Mouse (Mus musculus) hindbrain, postnatal 0 days (tissue): ENCODE results near the gene Mvb12b. TPM values are rescaled to one million over a fixed set of nuclear protein-coding genes. Genes with fewer than 3 reads are reported as not detected.
A peak's percentile ranks its signal among the peaks of the same experiment; 100 is the strongest.

Source experiments
- ATAC-seq: fragments of 200-750 bp; cut with Nextera tagmentation; 2 replicates; pipeline ENCODE4 v1.8.0; 2017; ENCODE audit warnings: mild to moderate bottlenecking, moderate TSS enrichment, moderate library complexity
- DNase-seq: peaks from one replicate; pipeline ENCODE4 v3.0.0-alpha.2; 2015; ENCODE audit warnings: low spot score
- H3K27ac ChIP-seq: fragments of 300-500 bp; sonication (generic); 2 replicates; pipeline ENCODE4 v1.5.1; 2014; ENCODE audit warnings: mild to moderate bottlenecking
- H3K27me3 ChIP-seq: fragments of 300-500 bp; sonication (generic); 2 replicates; pipeline ENCODE4 v1.6.1; 2014; ENCODE audit warnings: low read length, mixed read lengths; ENCODE audit not compliant: insufficient read depth
- H3K36me3 ChIP-seq: fragments of 300-500 bp; sonication (generic); 2 replicates; pipeline ENCODE4 v1.6.1; 2014; ENCODE audit warnings: low read length, mixed read lengths; ENCODE audit not compliant: insufficient read depth
- H3K4me1 ChIP-seq: fragments of 300-500 bp; sonication (generic); 2 replicates; pipeline ENCODE4 v1.6.1; 2014; ENCODE audit warnings: antibody characterized with exemption, low read length, mixed read lengths; ENCODE audit not compliant: insufficient read depth
- H3K4me2 ChIP-seq: fragments of 300-500 bp; sonication (generic); 2 replicates; pipeline ENCODE4 v1.6.1; 2014; ENCODE audit warnings: low read depth, mild to moderate bottlenecking, low read length, moderate library complexity, mixed read lengths
- H3K4me3 ChIP-seq: fragments of 300-500 bp; sonication (generic); 2 replicates; pipeline ENCODE4 v1.5.1; 2014; ENCODE audit warnings: low read length
- H3K9ac ChIP-seq: fragments of 300-500 bp; sonication (generic); replicated peaks from 2 replicates; pipeline ENCODE4 v1.6.1; 2014; ENCODE audit warnings: mild to moderate bottlenecking, low read length, moderate library complexity, mixed read lengths
- H3K9me3 ChIP-seq: fragments of 300-500 bp; sonication (generic); 2 replicates; pipeline ENCODE4 v1.6.1; 2016; ENCODE audit warnings: low read length, mixed read lengths
- CTCF ChIP-seq: IDR thresholded peaks from 2 replicates; pipeline ENCODE4 v1.5.1; 2016; ENCODE audit warnings: antibody characterized with exemption, control low read depth, low read depth
- WGBS: fragments of 180-500 bp; shearing (Covaris S2); extraction: QIAGEN DNeasy Blood & Tissue Kit; methylation state at CpG from one replicate; pipeline ENCODE4 v1.1.7; 2014; 5-methylcytosine and 5-hydroxymethylcytosine counted together
- polyA plus RNA-seq: library from polyadenylated mRNA; unstranded; fragments of >200 nt; fragmentation: Nextera tagmentation; extraction: Ambion mirVana; gene quantifications from 2 replicates; pipeline ENCODE4 v1.2.1, GENCODE M21; 2015
- total RNA-seq: library from RNA; depleted of rRNA; stranded (reverse); fragments of >200 nt; gene quantifications from 2 replicates; pipeline ENCODE4 v1.2.3, GENCODE M21; 2014

Mvb12b gene
- total and polyA plus RNA-seq, 2 experiments from 2014 or later = 64.1 to 134 TPM

DNA sequence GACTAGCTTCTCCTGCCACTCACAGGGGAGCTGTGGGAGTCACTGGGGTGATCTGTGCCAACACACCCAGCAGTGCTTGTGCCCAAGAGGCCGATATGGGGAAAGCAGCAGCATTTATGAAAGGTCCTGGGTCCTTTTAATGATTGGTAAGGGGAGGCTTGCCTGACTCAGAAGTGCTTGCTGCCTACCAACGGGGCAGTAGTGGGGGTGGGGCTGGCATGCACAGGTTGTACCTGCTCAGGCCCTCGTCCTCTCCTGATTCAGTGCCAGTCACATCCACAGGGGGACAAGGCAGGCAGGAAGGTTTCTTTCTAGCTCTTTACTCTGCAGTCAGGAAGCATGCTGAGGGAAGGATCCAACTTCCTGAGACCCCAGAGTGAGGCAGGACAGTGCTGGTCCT, 150.6 kb downstream of the Mvb12b start:
- H3K4me1 ChIP-seq = no peaks in the 10 kb centered on the region
- no peak overlapping the region for H3K4me2 ChIP-seq
- H3K36me3 ChIP-seq = peaks cover 9% of the 10 kb centered on the region; the same call in 1 of the 2 replicates
- H3K4me3 ChIP-seq = no peak overlapping the region
- ATAC-seq (no peak), DNase-seq (no peak)
- WGBS = 48% methylated on average over 3 of the region's 3 CpGs
- no peak overlapping the region for H3K9ac ChIP-seq
- no peaks in the 10 kb centered on the region for H3K9me3 ChIP-seq
- H3K27ac ChIP-seq = no peak overlapping the region
- no peak for TF ChIP-seq CTCF
- H3K27me3 ChIP-seq = no peaks in the 10 kb centered on the region

DNA sequence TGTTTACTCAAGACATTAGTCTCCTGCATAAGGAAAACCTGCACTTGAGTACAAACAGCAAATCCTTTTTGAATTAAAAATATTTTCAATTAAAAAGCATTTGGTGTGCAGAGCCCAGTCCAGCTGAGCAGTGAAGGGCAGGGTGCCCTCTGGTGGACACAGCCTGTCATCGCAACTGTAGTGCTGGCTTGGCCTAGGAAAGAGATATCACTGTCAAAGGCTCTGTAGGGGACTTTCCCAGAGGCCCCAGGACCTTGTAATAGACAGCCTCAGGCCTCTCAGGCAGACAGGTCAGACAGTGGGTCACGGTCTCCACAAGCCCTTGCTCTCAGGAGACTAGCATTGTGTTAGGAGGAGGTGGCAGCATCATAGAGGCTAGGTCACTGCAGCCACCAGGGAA, 151.0 kb downstream of the Mvb12b start:
- WGBS = 6% methylated on average over 2 of the region's 2 CpGs
- peak; percentile 48; the same call in 1 of the 2 replicates for ATAC-seq
- Histone ChIP-seq H3K4me2 (no peak overlapping the region), H3K27me3 (no peaks in the 10 kb centered on the region), H3K9ac (0 out of 2 replicates have a peak overlapping the region, but pooled peaks have one; percentile 9), H3K36me3 (peaks cover 13% of the 10 kb centered on the region; the same call in 1 of the 2 replicates), H3K4me1 (no peaks in the 10 kb centered on the region), H3K9me3 (no peaks in the 10 kb centered on the region), H3K4me3 (no peak overlapping the region), H3K27ac (0 out of 2 replicates have a peak overlapping the region, but pooled peaks have one; percentile 41)
- peak; percentile 83 for DNase-seq
- TF ChIP-seq CTCF = peak; percentile 92

DNA sequence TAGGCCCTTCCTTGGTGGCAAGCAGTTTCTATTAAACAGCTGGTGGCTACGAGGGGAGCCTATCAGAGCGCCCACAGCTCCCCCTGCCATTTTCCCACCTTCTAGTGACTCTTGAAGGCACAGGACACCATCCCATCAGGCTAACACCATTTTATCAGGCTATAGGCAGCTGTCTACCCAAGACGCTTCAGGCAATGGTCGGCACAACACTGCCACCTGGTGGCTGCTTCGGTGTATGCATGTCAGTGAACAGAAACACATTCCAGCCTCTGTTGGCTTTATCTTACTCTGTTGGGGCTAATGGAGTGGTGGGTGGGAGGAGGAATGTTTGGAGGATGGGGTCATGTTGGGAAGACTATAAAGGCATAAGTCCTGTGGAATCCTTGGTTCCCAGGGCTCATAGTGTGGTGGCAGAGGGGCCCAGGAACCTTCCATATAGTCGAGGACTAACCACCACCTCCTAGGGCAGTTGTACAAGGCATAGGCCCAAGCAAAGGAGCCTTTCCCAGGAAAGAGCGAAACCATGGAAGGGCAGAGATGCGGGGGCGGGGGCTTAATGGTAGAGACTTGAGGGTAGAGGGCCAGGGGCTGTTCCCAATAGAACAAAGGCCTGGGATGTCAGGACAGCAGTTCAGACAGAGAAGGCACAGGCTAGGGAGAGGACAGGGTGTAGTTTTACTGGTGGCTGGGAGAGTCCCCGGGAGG, 152.8 kb downstream of the Mvb12b start:
- H3K36me3 ChIP-seq = peaks cover 24% of the 10 kb centered on the region; the same call in 1 of the 2 replicates
- DNase-seq = peak; percentile 89
- TF ChIP-seq CTCF = peak; percentile 98
- H3K9me3 ChIP-seq = no peaks in the 10 kb centered on the region
- WGBS = 42% methylated on average over 10 of the region's 10 CpGs
- H3K9ac ChIP-seq = no peak overlapping the region
- H3K27ac ChIP-seq = no peak overlapping the region
- H3K4me2 ChIP-seq = no peak overlapping the region
- no peaks in the 10 kb centered on the region for H3K4me1 ChIP-seq
- no peak overlapping the region for H3K4me3 ChIP-seq
- peak; percentile 46; the same call in 1 of the 2 replicates for ATAC-seq
- no peaks in the 10 kb centered on the region for H3K27me3 ChIP-seq

DNA sequence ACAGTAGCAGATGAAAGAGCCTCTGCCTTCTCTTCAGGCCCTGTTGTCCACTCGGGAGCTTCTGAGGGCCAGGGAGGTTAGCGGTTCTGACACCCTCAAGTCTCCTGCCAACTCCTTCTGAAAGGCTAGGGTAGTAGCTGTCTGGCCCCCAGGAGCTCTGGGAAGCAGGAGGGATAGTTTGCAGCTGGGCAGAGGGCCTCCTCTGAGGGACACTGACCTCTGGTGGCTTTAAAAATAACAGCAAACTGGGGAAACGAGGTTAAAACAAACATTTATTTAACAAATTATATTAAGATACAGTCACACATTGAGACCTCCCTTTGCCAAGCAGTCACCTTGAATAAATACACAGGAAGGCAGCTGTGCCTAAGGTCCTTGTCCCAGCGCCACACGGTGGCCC, 158.0 kb downstream of the Mvb12b start:
- H3K9ac ChIP-seq = no peak overlapping the region
- TF ChIP-seq CTCF = peak; percentile 65
- 33% methylated on average over 5 of the region's 5 CpGs for WGBS
- H3K9me3 ChIP-seq = no peaks in the 10 kb centered on the region
- H3K4me1 ChIP-seq = no peaks in the 10 kb centered on the region
- DNase-seq (no peak), ATAC-seq (no peak)
- H3K4me3 ChIP-seq = no peak overlapping the region
- no peak overlapping the region for H3K4me2 ChIP-seq
- no peak overlapping the region for H3K27ac ChIP-seq
- H3K36me3 ChIP-seq = peaks cover 24% of the 10 kb centered on the region; the same call in 1 of the 2 replicates
- no peaks in the 10 kb centered on the region for H3K27me3 ChIP-seq

DNA sequence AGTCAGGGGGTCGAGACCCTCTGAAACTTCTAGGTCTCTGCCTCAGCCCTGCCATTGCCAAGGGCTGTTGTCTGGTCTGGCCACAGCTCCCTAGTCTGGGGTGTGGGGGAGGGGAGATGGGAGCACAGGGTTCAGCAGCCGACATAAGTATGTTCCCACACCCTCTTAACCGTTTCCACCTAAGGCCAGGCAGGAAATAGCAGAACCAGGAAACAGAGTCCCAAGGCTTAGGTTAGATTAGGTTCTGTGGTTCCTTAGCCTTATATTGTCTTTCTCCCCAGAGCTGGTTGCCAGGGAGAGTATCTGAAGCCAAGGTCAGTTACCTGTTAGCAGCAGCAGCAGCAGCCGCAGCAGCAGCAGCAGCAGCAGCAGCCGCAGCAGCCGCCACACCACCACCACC, 160.5 kb downstream of the Mvb12b start:
- no peak for DNase-seq
- Histone ChIP-seq H3K4me1 (no peaks in the 10 kb centered on the region), H3K9ac (no peak overlapping the region), H3K4me2 (no peak overlapping the region), H3K4me3 (no peak overlapping the region), H3K9me3 (no peaks in the 10 kb centered on the region), H3K36me3 (peaks cover 16% of the 10 kb centered on the region; the same call in 1 of the 2 replicates), H3K27ac (no peak overlapping the region), H3K27me3 (no peaks in the 10 kb centered on the region)
- no peak for ATAC-seq
- no peak for TF ChIP-seq CTCF
- WGBS = 77% methylated on average over 6 of the region's 6 CpGs

DNA sequence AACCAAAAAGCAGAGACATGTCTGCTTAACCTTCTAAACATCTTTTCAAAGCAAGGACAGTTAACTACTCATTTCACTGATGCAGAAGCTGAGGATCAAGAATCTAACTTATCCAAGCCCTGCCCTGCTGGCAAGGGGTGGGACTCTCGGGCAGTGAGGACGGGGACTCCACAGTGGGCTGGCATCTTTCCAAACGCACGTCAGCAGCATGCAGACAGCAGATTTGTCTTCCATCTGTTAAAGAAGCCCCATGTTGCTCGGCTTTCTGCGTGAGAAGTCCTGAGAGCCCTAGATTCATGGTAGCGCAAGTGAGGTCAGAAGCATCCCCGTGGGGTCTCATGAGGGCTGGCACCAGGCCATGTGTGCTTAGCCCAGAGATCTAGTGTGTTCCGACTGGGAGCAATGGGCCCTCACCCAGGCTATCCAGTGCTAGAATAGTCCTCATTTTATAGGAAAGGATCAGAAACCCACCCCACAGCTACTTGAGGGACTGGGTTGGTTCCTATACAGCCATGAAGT, 167.3 kb downstream of the Mvb12b start:
- no peaks in the 10 kb centered on the region for H3K36me3 ChIP-seq
- no peak overlapping the region for H3K4me3 ChIP-seq
- 12% methylated on average over 9 of the region's 9 CpGs for WGBS
- H3K27me3 ChIP-seq = peaks cover 4% of the 10 kb centered on the region; the same call in 1 of the 2 replicates
- no peaks in the 10 kb centered on the region for H3K9me3 ChIP-seq
- no peak overlapping the region for H3K4me2 ChIP-seq
- TF ChIP-seq CTCF = no peak; the same call in 1 of the 2 replicates
- H3K9ac ChIP-seq = no peak overlapping the region
- DNase-seq = peak; percentile 88
- peaks cover 15% of the 10 kb centered on the region; the same call in 1 of the 2 replicates for H3K4me1 ChIP-seq
- ATAC-seq = peak; percentile 76
- no peak overlapping the region for H3K27ac ChIP-seq
